Mouse (Mus musculus) hindlimb bud, embryonic 11.5 days (tissue): Measurements from ENCODE around the gene Usp7.
"Not testable (repeated sequence)": the region's sequence is repeated elsewhere in the genome, so short reads cannot be mapped to it uniquely, and the experiment has no call there.

Experiments used
- DNase-seq: peaks from one replicate; pipeline ENCODE4 v3.0.0-alpha.2; 2012; ENCODE audit warnings: low read depth, low spot score; ENCODE audit errors: extremely low spot score

Gene Usp7

DNA sequence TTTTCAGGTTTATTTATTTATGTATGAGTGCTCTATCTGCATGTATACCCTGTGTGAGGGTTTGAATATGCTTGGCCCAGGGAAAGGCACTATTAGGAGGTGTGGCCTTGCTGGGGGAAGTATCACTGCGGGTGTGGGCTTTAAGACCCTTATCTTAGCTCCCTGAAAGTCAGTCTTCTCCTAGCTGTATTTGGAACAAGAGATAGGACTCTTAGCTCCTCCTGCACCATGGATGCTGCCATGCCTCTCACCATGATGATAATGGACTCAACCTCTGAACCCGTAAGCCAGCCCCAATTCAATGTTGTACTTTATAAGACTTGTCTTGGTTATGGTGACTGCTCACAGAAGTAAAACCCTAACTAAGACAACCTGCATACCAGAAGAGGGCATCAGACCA is 39.8 kb downstream of the Usp7 start:
- DNase-seq = no peak

DNA sequence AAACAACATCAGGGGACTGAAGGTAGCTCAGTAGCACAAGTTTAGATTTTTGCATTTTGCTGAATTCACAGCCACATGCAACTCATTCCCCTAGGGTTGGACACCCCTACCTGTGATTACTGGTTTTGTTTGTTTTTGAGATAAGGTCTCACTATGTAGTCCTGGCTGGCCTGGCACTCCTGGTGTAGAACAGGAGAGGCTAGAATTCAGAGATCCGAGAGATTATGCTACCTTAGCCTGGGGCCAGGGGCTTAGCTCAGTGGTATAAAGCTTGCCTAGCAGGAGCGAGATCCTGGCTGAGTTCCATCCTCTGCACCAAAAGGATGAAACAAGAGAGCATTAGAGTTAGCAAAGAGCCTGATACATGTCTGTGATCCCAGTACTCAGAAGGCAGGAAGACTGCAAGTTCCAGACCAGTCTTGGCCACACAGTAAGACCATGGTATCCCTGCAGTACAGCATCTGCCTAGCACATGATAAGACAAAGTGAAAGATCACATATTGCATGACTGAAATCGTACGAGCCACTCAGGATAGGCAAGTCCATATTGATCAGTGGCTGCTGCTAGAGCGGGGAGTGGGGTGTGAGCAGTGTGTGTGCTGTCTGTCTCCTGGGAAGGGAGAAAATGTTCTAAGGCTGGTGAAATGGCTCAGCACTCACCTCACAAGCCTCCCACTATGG is 40.4 kb downstream of the Usp7 start:
- DNase-seq = no peak

DNA sequence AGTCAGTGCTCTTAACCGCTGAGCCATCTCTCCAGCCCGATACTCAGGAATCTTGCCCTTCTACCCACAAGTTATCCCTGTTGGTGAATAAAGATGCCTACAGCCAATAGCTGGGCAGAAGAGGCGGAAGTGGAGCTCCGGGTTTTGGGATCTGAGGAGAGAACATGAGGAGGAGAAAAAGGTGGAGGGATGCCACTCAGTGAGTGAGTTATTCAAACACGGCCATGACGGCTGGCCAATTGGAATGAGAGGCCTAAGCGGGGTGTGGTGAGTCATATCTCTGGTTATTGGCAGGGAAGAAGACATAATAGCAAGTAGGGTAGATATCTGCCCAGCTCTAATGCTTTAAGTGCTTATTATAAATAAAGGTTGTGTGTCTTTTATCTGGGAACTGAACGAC is 43.2 kb downstream of the Usp7 start:
- no peak for DNase-seq

DNA sequence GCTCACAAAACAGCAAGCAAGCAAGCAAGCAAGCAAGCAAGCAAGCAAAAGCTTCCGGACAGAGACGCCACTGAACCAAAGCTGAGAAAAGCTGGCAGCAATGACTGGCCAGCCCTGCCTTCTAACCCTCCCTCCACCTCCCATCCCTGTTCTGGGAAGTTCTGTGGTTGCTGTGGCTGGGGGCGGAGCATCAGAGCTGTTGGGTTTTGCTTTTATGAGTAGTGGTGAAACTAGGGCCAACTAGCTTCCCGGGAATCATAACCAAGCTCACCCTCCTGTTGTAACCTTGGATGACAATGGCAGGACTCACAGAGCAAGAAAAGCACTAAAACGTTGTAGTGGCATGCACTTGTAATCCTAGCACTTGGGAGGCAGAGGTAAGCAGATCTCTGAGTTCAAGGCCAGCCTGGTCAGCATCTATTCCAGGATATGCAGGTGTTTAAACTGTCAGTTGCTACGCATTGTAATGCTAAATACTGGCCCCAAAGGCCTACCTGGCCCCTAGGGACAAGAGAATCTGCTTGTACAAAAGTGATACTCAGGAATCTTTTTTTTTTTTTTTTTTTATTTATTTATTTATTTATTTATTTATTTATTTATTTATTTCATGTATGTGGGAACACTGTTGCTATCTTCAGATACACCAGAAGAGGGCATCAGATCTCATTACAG is 43.8 kb downstream of the Usp7 start:
- DNase-seq = no peak

- no peak for DNase-seq
Observed at GRCm38 (mm10) chr16:8747772-8748171, 44.3 kb downstream of the Usp7 start.

GRCm38 (mm10) chr16:8746509-8746908 is 45.6 kb downstream of the Usp7 start:
- no peak for DNase-seq

DNA sequence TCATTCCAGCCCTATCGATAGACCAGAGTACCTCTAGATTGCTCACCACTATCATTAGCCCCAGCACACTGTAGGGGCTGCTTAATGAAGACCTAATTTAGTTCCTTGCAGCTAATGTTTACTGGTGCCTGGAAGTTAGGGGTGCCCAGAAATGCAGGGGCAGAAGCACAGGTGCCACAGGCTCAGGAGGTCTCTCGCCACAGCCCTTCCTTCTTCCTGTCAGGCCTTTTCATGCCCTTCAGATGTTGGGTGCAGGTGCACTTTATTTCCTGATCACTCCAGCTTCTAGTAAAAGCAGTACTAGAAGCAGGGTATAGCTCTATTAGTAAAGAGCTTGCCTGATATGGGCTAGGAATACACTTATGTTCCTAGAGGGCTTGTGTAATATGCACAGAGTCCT is 46.4 kb downstream of the Usp7 start:
- no peak for DNase-seq

DNA sequence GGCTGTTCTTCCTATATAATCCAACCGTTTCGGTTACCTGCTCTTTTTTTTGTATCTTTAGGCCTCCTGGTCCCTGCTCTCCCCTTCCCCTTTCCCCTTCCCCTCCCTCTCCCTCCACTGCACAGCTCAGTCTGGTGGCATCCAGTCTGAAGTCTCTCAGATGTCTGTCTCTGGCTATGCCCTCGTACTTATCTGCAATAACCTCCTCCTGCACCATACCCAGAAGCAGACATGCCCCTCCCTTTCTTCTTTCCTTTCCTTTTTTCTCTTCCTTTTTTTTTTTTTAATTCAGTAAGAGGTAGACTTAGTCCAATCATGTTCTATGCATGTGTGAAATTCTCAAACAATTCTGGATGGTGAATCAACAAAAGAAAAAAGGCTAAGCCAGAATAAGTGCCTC is 48.1 kb downstream of the Usp7 start:
- no peak for DNase-seq

DNA sequence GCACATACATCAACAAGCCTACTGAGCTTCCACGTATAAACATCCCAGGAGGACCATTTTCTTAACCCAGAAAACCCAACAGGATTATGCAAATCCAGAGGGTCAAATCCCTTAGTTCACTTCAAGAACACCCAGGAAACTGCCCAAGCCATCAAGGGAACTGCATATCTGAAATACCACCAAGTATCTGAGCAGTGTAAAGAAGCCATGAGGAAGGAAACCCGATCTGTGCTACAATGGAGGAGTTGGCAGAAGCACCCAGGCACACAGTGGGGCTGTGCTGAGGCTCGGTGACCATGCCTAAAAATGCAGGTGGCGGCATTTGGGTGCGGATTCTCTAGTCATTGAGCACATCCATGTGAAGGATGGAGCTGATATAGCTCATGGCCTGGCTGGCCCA is 50.4 kb downstream of the Usp7 start:
- no peak for DNase-seq

- no peak for DNase-seq
Observed at GRCm38 (mm10) chr16:8741110-8741509, 51.0 kb downstream of the Usp7 start.

GRCm38 (mm10) chr16:8738542-8739514 is 53.3 kb downstream of the Usp7 start:
- peak; percentile 28 for DNase-seq

DNA sequence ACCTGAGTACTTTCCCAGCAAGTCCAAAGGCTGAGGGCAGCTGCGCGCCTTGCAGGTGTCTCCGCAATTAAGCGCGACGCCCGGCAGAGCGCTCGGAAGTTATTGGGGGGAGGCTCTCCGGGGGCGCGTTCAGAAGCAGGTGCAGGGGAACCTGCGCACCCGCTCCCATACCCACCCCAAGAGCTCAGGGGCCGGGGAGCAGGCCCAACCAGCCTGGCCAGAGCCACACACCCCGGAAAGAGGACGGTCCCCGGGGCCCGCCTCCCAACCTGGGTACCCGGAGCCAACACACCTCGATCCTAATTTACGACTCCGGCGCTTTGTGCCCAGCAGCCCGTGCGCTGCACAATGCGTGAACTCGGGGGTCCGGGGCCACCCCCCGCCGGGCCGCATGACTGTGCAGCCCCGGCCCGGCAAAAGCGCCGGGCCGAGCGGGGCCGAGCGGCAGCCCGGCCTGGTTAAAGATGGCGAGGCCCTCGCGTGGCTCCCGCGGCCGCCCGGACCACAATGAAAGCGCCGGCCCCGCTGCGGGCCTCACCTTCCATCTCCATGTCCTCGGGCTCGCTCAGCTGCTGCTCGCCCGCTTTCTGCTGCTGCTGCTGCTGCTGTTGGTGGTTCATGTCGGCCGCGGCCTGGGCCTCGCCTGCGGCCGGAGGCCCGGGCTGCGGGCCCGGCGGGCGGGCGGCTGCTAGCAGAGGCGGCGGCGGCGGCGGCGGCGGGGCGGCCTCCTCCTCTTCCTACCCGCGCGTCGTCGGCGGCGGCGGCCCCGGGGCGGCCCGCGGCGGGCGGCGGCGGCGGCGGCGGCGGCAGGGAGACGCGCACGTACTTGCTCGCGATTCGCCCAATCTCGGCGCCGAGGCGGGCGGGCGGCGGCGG is 54.2 kb downstream of the Usp7 start:
- no peak for DNase-seq

GRCm38 (mm10) chr16:8737341-8737665 is 54.8 kb downstream of the Usp7 start:
- no peak for DNase-seq

DNA sequence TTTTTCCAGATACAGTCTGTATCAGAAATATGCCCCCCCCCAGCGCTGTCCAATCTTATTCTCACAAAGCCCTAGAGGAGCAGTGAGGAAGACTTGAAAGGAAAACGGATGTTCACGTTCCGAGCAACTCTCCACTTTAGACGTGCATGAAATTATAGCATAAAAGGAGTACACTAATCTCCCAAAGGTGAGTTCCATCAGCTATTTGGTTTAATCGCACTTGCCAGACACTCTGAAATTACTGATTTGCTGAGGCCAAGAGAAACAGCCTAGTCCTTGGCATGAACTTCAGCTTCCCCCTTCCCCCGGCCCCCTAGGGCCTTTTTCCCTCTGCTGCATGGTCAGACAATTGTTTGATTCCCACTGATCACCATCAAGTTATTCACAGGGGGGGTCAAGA is 55.4 kb downstream of the Usp7 start:
- DNase-seq = no peak

DNA sequence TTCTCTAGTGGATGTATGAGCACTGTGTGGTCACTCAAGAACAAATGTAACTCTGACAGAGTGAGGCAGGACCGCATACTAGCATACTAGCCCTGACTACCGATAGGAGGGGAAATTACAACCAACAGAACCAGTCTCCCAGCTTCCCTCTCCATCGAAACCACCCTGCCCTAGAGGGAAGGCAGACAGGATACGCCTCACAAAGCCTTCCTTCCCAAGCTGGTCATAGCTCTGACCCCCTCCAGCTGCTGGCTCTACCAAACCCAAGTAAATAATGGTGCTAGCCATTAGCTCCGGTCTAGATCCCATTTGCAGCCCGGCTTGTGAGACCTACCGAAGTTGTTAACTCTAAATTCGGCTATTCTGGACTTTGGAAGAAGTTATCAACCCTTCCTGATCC is 56.1 kb downstream of the Usp7 start:
- DNase-seq = no peak

- no peak for DNase-seq
Observed at GRCm38 (mm10) chr16:8734693-8735092, 57.4 kb downstream of the Usp7 start.

GRCm38 (mm10) chr16:8733624-8734023 is 58.5 kb downstream of the Usp7 start:
- no peak for DNase-seq

GRCm38 (mm10) chr16:8732450-8732849 is 59.7 kb downstream of the Usp7 start:
- not testable (repeated sequence) for DNase-seq

- no peak for DNase-seq
Observed at GRCm38 (mm10) chr16:8731630-8732029, 60.5 kb downstream of the Usp7 start.

GRCm38 (mm10) chr16:8728111-8728748 is 63.9 kb downstream of the Usp7 start:
- DNase-seq = no peak
